Mouse (Mus musculus) heart, adult 11 months (tissue): ENCODE measurements around the gene Kcnn3.

ENCODE experiments used
- DNase-seq: peaks from one replicate; pipeline ENCODE4 v3.0.0; 2022

Kcnn3 gene

DNA sequence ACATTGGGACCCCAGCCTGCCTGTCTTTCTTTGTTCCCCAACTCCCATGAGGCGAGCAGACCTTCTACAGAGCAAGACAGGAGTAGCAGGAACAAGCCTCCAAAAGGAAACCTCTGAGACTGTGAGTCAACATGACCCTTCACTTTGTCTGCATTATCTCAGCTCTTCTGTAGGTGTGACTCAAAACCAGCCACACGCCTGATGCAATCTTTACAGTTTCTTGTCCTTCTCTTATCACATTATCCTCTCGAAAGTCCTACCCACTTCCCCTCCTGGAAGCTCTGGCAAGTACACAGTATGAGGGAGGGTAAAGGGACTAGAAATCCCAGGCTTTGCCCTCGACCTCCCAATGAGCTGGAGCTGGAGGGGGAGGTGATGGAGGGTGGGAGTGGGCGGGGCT is 166.1 kb downstream of the Kcnn3 start:
- no peak for DNase-seq

- DNase-seq = peak; percentile 97
Observed at GRCm38 (mm10) chr3:89688694-89689581, 169.0 kb downstream of the Kcnn3 start.

DNA sequence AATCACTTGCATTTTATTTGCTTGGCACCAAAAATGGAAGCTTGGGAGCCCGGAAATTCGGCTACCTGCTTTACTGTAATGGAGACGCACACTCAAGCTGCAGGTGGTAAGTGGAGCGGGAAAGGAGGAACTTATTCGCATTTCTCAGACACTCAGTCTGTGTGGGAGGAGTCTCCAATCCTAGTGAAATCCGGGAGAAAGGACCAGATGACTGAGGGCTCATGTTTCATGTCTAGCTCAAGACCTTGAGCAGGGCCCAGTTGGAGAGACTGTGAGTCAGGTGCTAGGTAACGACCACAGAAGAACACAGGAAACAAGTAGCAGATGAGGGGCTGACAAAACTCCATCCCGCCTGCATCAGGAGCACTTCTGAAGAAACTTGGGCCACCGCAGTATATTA is 171.8 kb downstream of the Kcnn3 start:
- DNase-seq = no peak

DNA sequence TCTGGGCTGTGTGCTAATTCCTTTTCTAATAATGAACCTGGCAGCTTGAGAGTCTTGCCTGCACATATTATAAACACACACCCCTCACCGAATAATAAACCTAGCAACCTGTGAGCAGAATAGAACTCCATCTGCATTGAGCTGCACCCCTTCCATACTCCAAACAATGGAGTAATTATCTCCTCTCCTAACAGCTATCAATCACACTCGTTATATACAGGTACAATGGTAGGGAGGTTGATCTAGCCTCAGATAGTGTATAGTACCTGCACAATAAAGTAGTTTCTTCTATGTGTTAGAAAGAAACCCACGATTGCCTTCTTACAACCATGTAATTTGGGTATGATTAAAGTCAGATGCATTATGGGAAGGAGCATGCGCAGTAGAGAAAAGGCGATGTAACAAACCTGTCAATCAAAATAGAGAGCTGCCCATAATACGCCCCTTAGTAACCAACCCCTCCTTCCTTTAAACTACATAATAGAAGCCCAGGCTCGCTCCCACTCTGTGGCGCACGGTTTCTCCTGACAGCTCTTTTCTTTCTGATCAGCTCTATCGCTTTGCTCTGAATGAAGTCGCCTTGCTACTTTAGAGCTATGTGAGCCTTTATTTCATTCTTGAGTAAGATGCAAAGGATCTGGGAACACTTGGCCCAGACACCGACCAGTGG is 176.3 kb downstream of the Kcnn3 start:
- peak; percentile 35 for DNase-seq

GRCm38 (mm10) chr3:89698958-89699357 is 179.0 kb downstream of the Kcnn3 start:
- no peak for DNase-seq

GRCm38 (mm10) chr3:89700461-89700860 is 180.5 kb downstream of the Kcnn3 start:
- DNase-seq = peak; percentile 27

GRCm38 (mm10) chr3:89703596-89703995 is 183.6 kb downstream of the Kcnn3 start:
- DNase-seq = no peak

DNA sequence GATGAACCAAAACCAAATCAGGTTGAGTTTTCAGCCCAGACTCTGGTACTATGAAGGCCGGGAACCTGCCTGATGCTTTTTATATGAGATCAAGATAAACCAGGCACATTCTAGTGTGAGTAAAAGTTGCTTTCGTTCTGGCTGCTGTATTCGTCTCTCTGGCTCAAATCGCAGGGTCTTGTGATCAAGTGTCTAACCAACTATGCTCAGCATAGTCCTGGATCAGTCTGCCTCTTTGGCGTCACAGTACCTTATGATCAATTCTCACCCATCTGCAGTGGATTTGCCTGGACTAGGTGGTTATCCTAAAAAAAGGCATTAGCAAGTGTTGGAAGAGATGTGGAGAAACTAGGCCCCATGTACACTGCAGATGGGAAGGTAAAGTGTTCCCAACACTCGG is 184.1 kb downstream of the Kcnn3 start:
- peak; percentile 72 for DNase-seq

DNA sequence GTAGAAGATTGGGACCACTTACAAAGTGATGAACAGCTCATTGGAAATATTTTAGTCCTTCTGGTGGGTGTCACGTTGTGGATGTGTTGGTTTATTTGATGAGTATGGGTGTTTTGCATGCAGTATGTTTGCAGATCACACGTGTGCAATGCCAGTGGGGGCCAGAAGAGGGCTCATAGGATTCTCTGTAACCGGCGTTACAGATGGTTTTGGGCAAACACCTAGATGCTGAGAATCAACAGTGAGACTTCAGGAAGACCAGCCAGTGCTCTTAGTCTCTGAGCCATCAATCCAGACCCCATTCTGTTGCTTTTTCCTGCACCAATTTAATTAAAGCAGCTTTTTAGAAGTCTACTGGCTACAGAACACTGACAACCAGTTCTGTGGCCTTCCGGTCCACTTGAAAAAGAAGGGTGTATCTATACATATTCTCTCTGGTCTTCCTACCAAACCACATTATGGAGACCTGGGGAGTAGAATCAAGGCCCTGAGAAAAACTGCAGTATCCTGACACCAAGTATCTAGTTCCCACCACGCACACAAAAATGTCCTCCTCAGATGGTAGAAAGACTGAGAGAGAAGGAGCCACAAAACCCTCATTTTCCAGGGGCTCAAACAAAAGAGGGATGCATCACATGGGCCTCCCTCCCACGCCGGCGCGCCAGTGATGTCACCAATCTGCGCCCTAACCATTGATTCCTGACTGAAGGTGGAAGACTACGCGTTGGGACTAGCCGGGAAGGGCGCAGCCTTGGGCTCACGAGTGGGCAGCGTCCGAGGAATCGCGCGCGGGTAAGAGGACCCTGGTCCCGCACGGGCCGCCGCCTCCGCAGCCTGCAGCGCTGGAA is 194.6 kb downstream of the Kcnn3 start, which contains the start of gene Adar:
TSS of gene Adar (plus strand) at position 664 of the 848 bp plus-strand sequence.
- peak; percentile 97 for DNase-seq

GRCm38 (mm10) chr3:89715207-89715966 is 195.4 kb downstream of the Kcnn3 start:
- DNase-seq = peak; percentile 92

GRCm38 (mm10) chr3:89715967-89716256 is 195.9 kb downstream of the Kcnn3 start:
- DNase-seq = no peak

DNA sequence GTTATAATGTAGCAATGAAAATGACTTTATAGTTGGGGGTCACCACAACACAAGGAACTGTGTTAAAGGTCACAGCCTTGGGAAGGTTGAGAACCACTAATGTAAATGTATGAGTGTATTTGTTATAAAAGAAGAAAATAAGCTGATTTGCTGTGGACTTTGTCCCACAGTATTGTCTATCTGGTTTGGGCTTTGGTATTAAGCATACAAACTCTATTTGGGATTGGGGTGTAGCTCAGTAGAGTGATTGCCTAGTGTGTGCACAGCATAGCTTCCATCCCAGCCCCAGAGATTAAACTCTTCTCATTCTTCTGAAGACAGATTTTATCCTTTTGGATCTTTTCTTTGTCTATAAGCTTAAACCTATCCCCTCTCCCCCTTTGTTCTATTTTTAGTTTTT is 202.1 kb downstream of the Kcnn3 start:
- DNase-seq = no peak

GRCm38 (mm10) chr3:89723400-89724084 is 203.6 kb downstream of the Kcnn3 start:
- no peak for DNase-seq
